Comparison of ENCODE assay signal across 1 mouse cellular context in the genomic region with DNA sequence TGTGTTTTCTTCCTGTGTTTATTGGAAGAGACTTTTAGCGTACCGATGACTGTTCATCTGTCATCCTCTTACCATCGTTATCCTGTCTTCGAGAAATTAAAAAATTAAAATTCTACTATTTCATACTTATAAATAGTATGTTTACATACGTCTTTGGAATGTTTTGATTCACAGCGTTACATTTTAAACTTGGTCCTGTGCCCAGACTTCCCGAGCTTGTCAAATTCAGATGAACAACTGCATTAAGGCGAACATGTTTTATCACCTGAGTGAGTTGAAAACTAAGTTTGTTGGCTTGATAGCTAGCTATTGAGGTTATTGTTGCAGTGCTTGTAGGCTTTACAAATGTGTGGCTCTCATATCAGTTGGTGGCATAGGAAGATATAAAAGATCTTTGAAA.
TF ChIP-seq lines count a peak whose summit lies in the region.

No protein-coding gene starts in this region.

TF ChIP-seq in CH12.LX, 34 proteins besides CTCF, POLR2A, EP300 and RAD21 (continued from another document):
- TF ChIP-seq MEF2A (IDR thresholded peaks at IDR 0.05; ENCODE audit: borderline replicate concordance, low read depth, low read length) (no peak), CHD1 (IDR thresholded peaks at IDR 0.05; ENCODE audit: low read depth, low read length) (no peak), ZKSCAN1 (IDR thresholded peaks at IDR 0.05; ENCODE audit: borderline replicate concordance, low read depth, low read length) (no peak), ZMIZ1 (IDR thresholded peaks at IDR 0.05; ENCODE audit: low read depth, low read length) (no peak), GABPA (IDR thresholded peaks at IDR 0.05; ENCODE audit: insufficient replicate concordance, low read depth, low read length) (no peak)
